Mouse (Mus musculus) forebrain, embryonic 10.5 days (tissue): ENCODE results near the gene Ralgps1. TPM values are rescaled to one million over a fixed set of nuclear protein-coding genes. Genes with fewer than 3 reads are reported as not detected.

Experiments used
- DNase-seq: peaks from one replicate; pipeline ENCODE4 v3.0.0-alpha.2; 2017; ENCODE audit warnings: low spot score; ENCODE audit errors: extremely low spot score
- H3K27ac ChIP-seq: fragments of 300-500 bp; sonication (generic); 2 replicates; pipeline ENCODE4 v1.5.1; 2016; ENCODE audit warnings: mild to moderate bottlenecking
- H3K27me3 ChIP-seq: fragments of 300-500 bp; sonication (generic); 2 replicates; pipeline ENCODE4 v1.6.1; 2016; ENCODE audit warnings: mild to moderate bottlenecking; ENCODE audit not compliant: poor library complexity, severe bottlenecking
- H3K36me3 ChIP-seq: fragments of 300-500 bp; sonication (generic); replicated peaks from 2 replicates; pipeline ENCODE4 v1.6.1; 2016; ENCODE audit warnings: mild to moderate bottlenecking, moderate library complexity
- H3K4me1 ChIP-seq: fragments of 300-500 bp; sonication (generic); 2 replicates; pipeline ENCODE4 v1.6.1; 2016
- H3K4me3 ChIP-seq: fragments of 300-500 bp; sonication (generic); 2 replicates; pipeline ENCODE4 v1.5.1; 2016; ENCODE audit warnings: mild to moderate bottlenecking, moderate library complexity
- H3K9me3 ChIP-seq: fragments of 300-500 bp; sonication (generic); 2 replicates; pipeline ENCODE4 v1.6.1; 2016; ENCODE audit warnings: mild to moderate bottlenecking, moderate library complexity
- WGBS: fragments of 180-500 bp; shearing (Covaris S2); methylation state at CpG from one replicate; pipeline ENCODE4 v1.1.7; 2016; 5-methylcytosine and 5-hydroxymethylcytosine counted together
- polyA plus RNA-seq: library from polyadenylated mRNA; unstranded; fragments of >200 nt; fragmentation: Nextera tagmentation; extraction: Ambion mirVana; gene quantifications from 2 replicates; pipeline ENCODE4 v1.2.1, GENCODE M21; 2016

Gene Ralgps1
- polyA plus RNA-seq, 1 experiment from 2014 or later, result 6.9 TPM

- Histone ChIP-seq H3K36me3 (peaks cover 4% of the 10 kb centered on the region; the same call in 1 of the 2 replicates), H3K27ac (peak overlapping the region; percentile 63)
Observed at GRCm38 (mm10) chr2:33165229-33165628, 206.1 kb downstream of the Ralgps1 start.

GRCm38 (mm10) chr2:33164646-33165045 lies 206.6 kb downstream of the Ralgps1 start:
- WGBS, result 92% methylated on average over 3 of the region's 3 CpGs
- Histone ChIP-seq H3K4me1 (peaks cover 30% of the 10 kb centered on the region), H3K27ac (no peak overlapping the region), H3K4me3 (no peak overlapping the region), H3K27me3 (peaks cover 11% of the 10 kb centered on the region; the same call in 1 of the 2 replicates), H3K9me3 (no peaks in the 10 kb centered on the region), H3K36me3 (peaks cover 4% of the 10 kb centered on the region; the same call in 1 of the 2 replicates)
- no peak for DNase-seq

More at GRCm38 (mm10) chr2:33165229-33165628, 206.1 kb downstream of the Ralgps1 start:
- Histone ChIP-seq H3K9me3 (no peaks in the 10 kb centered on the region), H3K4me3 (no peak overlapping the region), H3K27me3 (peaks cover 11% of the 10 kb centered on the region; the same call in 1 of the 2 replicates), H3K4me1 (peaks cover 26% of the 10 kb centered on the region)
- WGBS, result 78% methylated on average over 4 of the region's 4 CpGs
- no peak for DNase-seq

DNA sequence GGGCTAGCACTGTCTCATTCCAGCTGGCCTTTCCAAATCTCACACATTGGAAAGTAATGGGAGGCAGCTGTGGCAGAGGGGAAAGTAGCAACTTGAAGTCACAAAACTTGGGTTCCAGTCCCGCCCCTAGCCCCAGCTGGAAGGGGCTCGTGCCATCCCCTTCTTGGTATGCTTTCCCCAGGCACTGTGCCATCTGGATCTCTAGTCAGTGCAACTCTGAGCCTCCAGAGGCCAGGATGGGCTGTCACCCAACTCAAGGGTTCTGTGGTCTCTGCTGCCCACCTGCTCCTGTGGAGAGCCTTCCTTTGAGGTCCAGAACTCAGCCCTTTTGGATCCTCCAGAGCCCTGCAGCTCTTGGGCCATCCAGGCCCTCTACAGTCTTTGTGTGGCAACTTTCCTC lies 209.2 kb downstream of the Ralgps1 start:
- Histone ChIP-seq H3K27me3 (no peaks in the 10 kb centered on the region), H3K9me3 (no peaks in the 10 kb centered on the region), H3K36me3 (no peaks in the 10 kb centered on the region), H3K4me3 (no peak overlapping the region), H3K4me1 (peaks cover 31% of the 10 kb centered on the region), H3K27ac (0 out of 2 replicates have a peak overlapping the region, but pooled peaks have one; percentile 25)
- no peak for DNase-seq
- 80% methylated on average over 2 of the region's 2 CpGs for WGBS

GRCm38 (mm10) chr2:33160326-33160973 lies 210.8 kb downstream of the Ralgps1 start:
- Histone ChIP-seq H3K36me3 (no peaks in the 10 kb centered on the region), H3K4me3 (no peak overlapping the region), H3K4me1 (peaks cover 22% of the 10 kb centered on the region), H3K27ac (peak overlapping the region; percentile 58), H3K9me3 (no peaks in the 10 kb centered on the region), H3K27me3 (no peaks in the 10 kb centered on the region)
- WGBS, result 81% methylated on average over 12 of the region's 12 CpGs
- no peak for DNase-seq

GRCm38 (mm10) chr2:33159593-33159992 lies 211.7 kb downstream of the Ralgps1 start:
- DNase-seq, result no peak
- 76% methylated on average over 7 of the region's 7 CpGs for WGBS
- H3K4me3 ChIP-seq, result no peak overlapping the region
- peaks cover 15% of the 10 kb centered on the region for H3K4me1 ChIP-seq
- no peaks in the 10 kb centered on the region for H3K36me3 ChIP-seq
- 0 out of 2 replicates have a peak overlapping the region, but pooled peaks have one; percentile 58 for H3K27ac ChIP-seq
- H3K9me3 ChIP-seq, result no peaks in the 10 kb centered on the region
- no peaks in the 10 kb centered on the region for H3K27me3 ChIP-seq

DNA sequence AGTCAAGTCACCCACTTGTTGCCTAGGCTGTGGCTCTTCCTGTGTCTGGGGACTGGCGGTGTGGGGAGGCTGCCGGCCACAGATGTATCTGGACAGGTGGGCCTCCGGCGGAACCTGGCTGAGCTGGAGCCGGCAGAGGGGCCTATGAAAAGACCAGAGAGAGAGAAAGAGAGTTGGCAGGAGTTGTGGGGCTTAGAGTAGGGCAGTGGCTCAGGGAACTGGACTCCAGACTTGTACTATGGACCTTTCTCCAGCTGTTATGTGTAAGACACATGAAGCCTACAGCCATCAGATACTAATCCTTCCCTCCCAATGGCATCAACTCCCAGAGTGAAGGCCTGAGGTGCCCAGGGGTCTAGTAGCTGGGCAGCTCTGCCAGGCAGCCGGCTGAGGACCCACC lies 212.4 kb downstream of the Ralgps1 start:
- no peaks in the 10 kb centered on the region for H3K36me3 ChIP-seq
- H3K4me3 ChIP-seq, result no peak overlapping the region
- H3K27me3 ChIP-seq, result no peaks in the 10 kb centered on the region
- peaks cover 12% of the 10 kb centered on the region for H3K4me1 ChIP-seq
- H3K27ac ChIP-seq, result 0 out of 2 replicates have a peak overlapping the region, but pooled peaks have one; percentile 58
- no peak for DNase-seq
- no peaks in the 10 kb centered on the region for H3K9me3 ChIP-seq
- 95% methylated on average over 6 of the region's 6 CpGs for WGBS

- Histone ChIP-seq H3K4me3 (no peak overlapping the region), H3K36me3 (no peaks in the 10 kb centered on the region), H3K9me3 (no peaks in the 10 kb centered on the region), H3K27ac (0 out of 2 replicates have a peak overlapping the region, but pooled peaks have one; percentile 8), H3K4me1 (peaks cover 18% of the 10 kb centered on the region), H3K27me3 (no peaks in the 10 kb centered on the region)
- WGBS, result 74% methylated on average over 5 of the region's 5 CpGs
- no peak for DNase-seq
Observed at GRCm38 (mm10) chr2:33156283-33156781, 215.0 kb downstream of the Ralgps1 start.

- no peak overlapping the region for H3K4me3 ChIP-seq
- no peaks in the 10 kb centered on the region for H3K9me3 ChIP-seq
- peaks cover 12% of the 10 kb centered on the region for H3K4me1 ChIP-seq
- DNase-seq, result peak; percentile 71
- 0 out of 2 replicates have a peak overlapping the region, but pooled peaks have one; percentile 1 for H3K27ac ChIP-seq
- H3K36me3 ChIP-seq, result no peaks in the 10 kb centered on the region
- H3K27me3 ChIP-seq, result no peaks in the 10 kb centered on the region
- 36% methylated on average over 5 of the region's 5 CpGs for WGBS
Observed at GRCm38 (mm10) chr2:33154751-33155372, 216.4 kb downstream of the Ralgps1 start.

GRCm38 (mm10) chr2:33146994-33147393 lies 224.3 kb downstream of the Ralgps1 start:
- no peaks in the 10 kb centered on the region for H3K9me3 ChIP-seq
- no peaks in the 10 kb centered on the region for H3K36me3 ChIP-seq
- H3K27ac ChIP-seq, result no peak overlapping the region
- 85% methylated on average over 4 of the region's 4 CpGs for WGBS
- no peaks in the 10 kb centered on the region for H3K27me3 ChIP-seq
- H3K4me1 ChIP-seq, result no peaks in the 10 kb centered on the region
- H3K4me3 ChIP-seq, result no peak overlapping the region
- no peak for DNase-seq

- WGBS, result 91% methylated on average over 2 of the region's 2 CpGs
- H3K4me3 ChIP-seq, result no peak overlapping the region
- no peak overlapping the region for H3K27ac ChIP-seq
- no peaks in the 10 kb centered on the region for H3K27me3 ChIP-seq
- DNase-seq, result no peak
- H3K36me3 ChIP-seq, result no peaks in the 10 kb centered on the region
- no peaks in the 10 kb centered on the region for H3K4me1 ChIP-seq
- H3K9me3 ChIP-seq, result no peaks in the 10 kb centered on the region
Observed at GRCm38 (mm10) chr2:33143292-33143691, 228.0 kb downstream of the Ralgps1 start.

DNA sequence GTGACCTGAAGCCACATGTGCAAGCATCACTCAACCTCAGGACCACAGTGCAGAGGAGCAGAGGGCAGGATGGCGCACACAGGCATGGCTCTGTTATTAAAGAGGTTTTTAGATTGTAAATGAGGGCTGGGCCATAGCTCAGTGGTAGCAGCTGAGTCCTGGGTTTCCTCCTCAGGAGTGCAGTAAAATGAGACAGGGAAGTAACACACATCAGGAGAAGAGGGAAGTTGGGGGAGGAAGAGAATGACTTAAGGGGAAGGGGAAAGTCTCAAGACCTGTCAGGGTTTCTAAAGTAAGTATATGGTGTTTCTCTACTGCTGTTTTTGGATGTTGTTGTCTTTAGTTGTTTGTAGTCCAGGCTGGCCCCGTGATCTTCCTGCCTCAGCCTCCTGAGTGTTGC lies 232.8 kb downstream of the Ralgps1 start:
- DNase-seq, result no peak
- H3K4me3 ChIP-seq, result no peak overlapping the region
- no peaks in the 10 kb centered on the region for H3K36me3 ChIP-seq
- no peaks in the 10 kb centered on the region for H3K4me1 ChIP-seq
- no peaks in the 10 kb centered on the region for H3K9me3 ChIP-seq
- H3K27ac ChIP-seq, result no peak overlapping the region
- WGBS, result 91% methylated on average over 2 of the region's 2 CpGs
- peaks cover 8% of the 10 kb centered on the region for H3K27me3 ChIP-seq

GRCm38 (mm10) chr2:33137731-33138130 lies 233.6 kb downstream of the Ralgps1 start:
- Histone ChIP-seq H3K4me1 (peaks cover under 1% of the 10 kb centered on the region; the same call in 1 of the 2 replicates), H3K27ac (no peak overlapping the region), H3K9me3 (no peaks in the 10 kb centered on the region), H3K36me3 (no peaks in the 10 kb centered on the region), H3K4me3 (no peak overlapping the region), H3K27me3 (peaks cover 16% of the 10 kb centered on the region)
- WGBS, result 82% methylated on average over 4 of the region's 4 CpGs
- no peak for DNase-seq

DNA sequence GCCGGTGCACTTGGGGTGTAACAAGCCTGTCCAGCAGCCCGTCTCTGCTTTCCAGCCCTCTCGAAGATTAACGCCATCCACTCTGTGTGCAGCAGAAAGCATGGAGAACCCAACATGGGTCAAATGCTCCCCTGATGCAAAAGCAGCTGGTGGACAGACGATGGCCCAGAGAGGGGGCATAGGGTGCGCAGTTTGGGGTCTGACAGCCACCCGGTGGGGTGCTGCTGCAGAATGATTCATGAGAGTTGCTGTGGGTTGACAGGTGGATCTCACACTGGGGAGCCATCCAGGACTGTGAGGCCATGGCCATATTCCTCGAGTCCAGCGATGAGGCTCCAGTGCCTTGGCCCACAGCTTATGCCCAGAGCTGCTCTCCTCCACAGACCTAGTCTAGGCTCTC lies 234.0 kb downstream of the Ralgps1 start:
- no peak for DNase-seq
- Histone ChIP-seq H3K27ac (no peak overlapping the region), H3K4me3 (no peak overlapping the region), H3K36me3 (no peaks in the 10 kb centered on the region), H3K9me3 (no peaks in the 10 kb centered on the region), H3K4me1 (peaks cover 5% of the 10 kb centered on the region), H3K27me3 (peaks cover 20% of the 10 kb centered on the region)
- 95% methylated on average over 9 of the region's 9 CpGs for WGBS
